Mouse (Mus musculus) thymus, adult 2 months (tissue): ENCODE measurements around the gene 4930522H14Rik.

Experiments used
- CTCF ChIP-seq: fragments of 200-500 bp; IDR thresholded peaks from 2 replicates; pipeline ENCODE4 v1.5.1; 2012; ENCODE audit warnings: mild to moderate bottlenecking, control low read depth, low read length, moderate library complexity, borderline replicate concordance; ENCODE audit not compliant: control insufficient read depth, poor library complexity, insufficient read depth; ENCODE audit errors: extremely low read depth
- POLR2A ChIP-seq: fragments of 200-500 bp; IDR thresholded peaks from 2 replicates; pipeline ENCODE4 v1.6.1; 2012; ENCODE audit warnings: mild to moderate bottlenecking, low read length, control low read depth, moderate library complexity; ENCODE audit not compliant: control insufficient read depth, poor library complexity, insufficient read depth; ENCODE audit errors: extremely low read depth

GRCm38 (mm10) chr4:109456821-109457220 is 74.3 kb downstream of the 4930522H14Rik start:
- no peak for TF ChIP-seq CTCF
- TF ChIP-seq POLR2A, result no peak
